Mouse (Mus musculus): ENCODE measurements around the gene Mogs. TPM values are rescaled to one million over a fixed set of nuclear protein-coding genes. Genes with fewer than 3 reads are reported as not detected.

Gene Mogs
- polyA plus RNA-seq, 1 experiment, result 33.2 TPM

GRCm38 (mm10) chr6:83080210-83080609 is 35.1 kb upstream of the Mogs start:
- H3K36me3 ChIP-seq (ENCODE audit: control insufficient read depth, insufficient read depth), result peaks cover 5% of the 10 kb centered on the region
- H3K4me3 ChIP-seq, result no peak overlapping the region
- no peak for TF ChIP-seq SRF (IDR thresholded peaks at IDR 0.05; ENCODE audit: control insufficient read depth, insufficient read length, low read depth)
- no peak for TF ChIP-seq E2F4 (IDR thresholded peaks at IDR 0.05; ENCODE audit: insufficient read depth)
- no peak for TF ChIP-seq POLR2AphosphoS2 (IDR thresholded peaks at IDR 0.05; ENCODE audit: insufficient read length, low read depth)
- TF ChIP-seq MAX (IDR thresholded peaks at IDR 0.05; ENCODE audit: low read depth), result no peak
- no peak for TF ChIP-seq TCF3 (IDR thresholded peaks at IDR 0.05; ENCODE audit: insufficient read length, low read depth)
- TF ChIP-seq TCF12 (IDR thresholded peaks at IDR 0.05; ENCODE audit: insufficient read depth, poor library complexity, severe bottlenecking), result no peak
- TF ChIP-seq CEBPB (IDR thresholded peaks at IDR 0.05; ENCODE audit: insufficient read depth, poor library complexity, severe bottlenecking), result no peak
- no peak for TF ChIP-seq POLR2A (IDR thresholded peaks at IDR 0.05; ENCODE audit: insufficient read length, low read depth)
- TF ChIP-seq MYOG (IDR thresholded peaks at IDR 0.05; ENCODE audit: control insufficient read depth in 1 of 3, insufficient read depth in 1 of 3, insufficient read length in 2 of 3, low read depth in 2 of 3), result no peak
- peaks cover 4% of the 10 kb centered on the region for H3K27me3 ChIP-seq (ENCODE audit: control insufficient read depth, insufficient read depth, insufficient read length)
- H3K79me2 ChIP-seq (ENCODE audit: control insufficient read depth, insufficient read depth), result no peaks in the 10 kb centered on the region
- no peak overlapping the region for H3ac ChIP-seq (ENCODE audit: control insufficient read depth, insufficient read length)
- H3K4me2 ChIP-seq (ENCODE audit: low read depth), result no peak overlapping the region

GRCm38 (mm10) chr6:83083497-83083896 is 31.8 kb upstream of the Mogs start:
- Histone ChIP-seq H3K4me3 (no peak overlapping the region), H3K36me3 (ENCODE audit: control insufficient read depth, insufficient read depth) (peaks cover 5% of the 10 kb centered on the region), H3ac (ENCODE audit: control insufficient read depth, insufficient read length) (no peak overlapping the region), H3K27me3 (ENCODE audit: control insufficient read depth, insufficient read depth, insufficient read length) (peaks cover 22% of the 10 kb centered on the region), H3K79me2 (ENCODE audit: control insufficient read depth, insufficient read depth) (no peaks in the 10 kb centered on the region), H3K4me2 (ENCODE audit: low read depth) (no peak overlapping the region)
- TF ChIP-seq MAX (IDR thresholded peaks at IDR 0.05; ENCODE audit: low read depth), result no peak
- TF ChIP-seq REST (IDR thresholded peaks at IDR 0.05; ENCODE audit: insufficient read depth, insufficient read length), result no peak
- no peak for TF ChIP-seq USF1 (IDR thresholded peaks at IDR 0.05; ENCODE audit: low read depth)
- no peak for TF ChIP-seq TCF3 (IDR thresholded peaks at IDR 0.05; ENCODE audit: insufficient read length, low read depth)
- TF ChIP-seq TCF12 (IDR thresholded peaks at IDR 0.05; ENCODE audit: insufficient read depth, poor library complexity, severe bottlenecking), result no peak
- no peak for TF ChIP-seq MYOG (IDR thresholded peaks at IDR 0.05; ENCODE audit: control insufficient read depth in 1 of 3, insufficient read depth in 1 of 3, insufficient read length in 2 of 3, low read depth in 2 of 3)
- TF ChIP-seq CEBPB (IDR thresholded peaks at IDR 0.05; ENCODE audit: insufficient read depth, poor library complexity, severe bottlenecking), result no peak
- no peak for TF ChIP-seq POLR2A (IDR thresholded peaks at IDR 0.05; ENCODE audit: insufficient read length, low read depth)
- no peak for TF ChIP-seq SRF (IDR thresholded peaks at IDR 0.05; ENCODE audit: control insufficient read depth, insufficient read length, low read depth)
- no peak for TF ChIP-seq POLR2AphosphoS2 (IDR thresholded peaks at IDR 0.05; ENCODE audit: insufficient read length, low read depth)
- no peak for TF ChIP-seq MYOD1 (IDR thresholded peaks at IDR 0.05; ENCODE audit: control insufficient read depth in 1 of 3, insufficient read length in 2 of 3, low read depth in 2 of 3)
- no peak for TF ChIP-seq E2F4 (IDR thresholded peaks at IDR 0.05; ENCODE audit: insufficient read depth)

DNA sequence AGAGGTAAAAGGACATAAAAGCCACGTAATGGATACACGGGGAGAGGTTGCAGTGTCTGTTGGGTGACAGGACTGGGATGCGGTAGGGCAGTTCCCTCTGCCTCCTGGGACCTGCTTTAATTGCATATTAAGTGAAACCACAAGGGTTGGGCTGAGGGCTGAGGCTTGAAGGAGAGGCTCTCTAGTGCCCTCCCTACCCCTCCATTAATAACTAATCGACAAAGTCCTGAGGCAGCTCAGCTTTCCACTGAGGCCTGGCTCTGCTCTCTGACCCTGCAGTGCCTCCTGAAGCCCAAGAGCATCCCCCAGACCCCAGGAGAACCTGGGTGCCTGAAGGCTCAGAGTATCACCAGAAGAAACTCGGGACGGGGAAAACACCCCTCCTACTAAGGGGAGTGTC is 30.8 kb upstream of the Mogs start:
- Histone ChIP-seq H3K27me3 (ENCODE audit: control insufficient read depth, insufficient read depth, insufficient read length) (peaks cover 29% of the 10 kb centered on the region), H3K4me2 (ENCODE audit: low read depth) (no peak overlapping the region)

DNA sequence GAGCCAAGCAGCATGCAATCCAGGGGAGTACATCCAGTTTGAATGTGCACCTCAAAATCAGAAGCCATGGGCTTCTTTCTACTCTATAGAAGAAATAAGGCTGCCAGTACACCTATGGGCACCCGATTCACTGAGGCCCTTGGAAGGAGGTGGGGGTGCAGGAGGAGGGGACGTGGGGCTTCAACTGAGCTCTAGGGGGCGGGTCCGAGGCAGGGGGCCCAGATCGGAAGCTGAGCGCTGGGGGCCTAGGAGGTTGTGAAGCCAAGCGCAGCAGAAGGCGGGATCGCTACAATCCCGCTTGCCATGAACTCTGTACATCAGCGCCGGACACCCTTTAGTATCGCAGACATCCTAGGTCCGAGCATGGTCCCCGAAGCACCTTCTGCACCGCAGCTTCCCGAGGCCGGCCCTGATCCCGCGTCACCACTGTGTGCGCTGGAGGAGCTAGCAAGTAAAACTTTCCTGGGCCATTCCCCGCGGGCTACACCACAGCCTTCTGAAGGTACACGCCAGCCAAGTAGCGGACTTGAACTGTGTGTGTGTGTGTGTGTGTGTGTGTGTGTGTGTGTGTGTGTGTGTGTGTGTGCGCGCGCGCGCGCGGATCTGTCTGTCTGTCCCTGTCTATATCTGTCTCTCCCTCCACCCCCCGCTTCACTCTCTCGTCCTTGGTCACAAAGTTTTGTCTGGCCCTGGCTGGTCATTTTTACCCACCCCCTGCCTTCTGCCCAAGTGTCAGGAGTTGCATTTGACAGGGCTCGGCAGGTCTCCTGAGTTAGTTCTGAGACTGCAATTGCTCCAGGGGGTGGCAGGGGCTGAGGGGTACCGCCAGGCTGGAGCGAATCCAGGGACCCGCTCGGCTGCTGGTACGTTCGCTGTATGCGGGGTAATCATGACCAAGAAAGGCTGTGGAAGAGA is 28.9 kb upstream of the Mogs start, which contains the start of gene Lbx2:
Gene Lbx2 (plus strand): TSS at position 247 of the 915 bp plus-strand sequence.
- Histone ChIP-seq H3K27me3 (ENCODE audit: control insufficient read depth, insufficient read depth, insufficient read length) (peaks cover 42% of the 10 kb centered on the region), H3K4me3 (no peak within 1 kb of the TSS), H3K4me2 (ENCODE audit: low read depth) (peak within 1 kb of the TSS; percentile 48)

More for the DNA sequence above, 30.8 kb upstream of the Mogs start:
- Histone ChIP-seq H3K36me3 (ENCODE audit: control insufficient read depth, insufficient read depth) (peaks cover 5% of the 10 kb centered on the region), H3K79me2 (ENCODE audit: control insufficient read depth, insufficient read depth) (no peaks in the 10 kb centered on the region), H3K4me3 (no peak overlapping the region), H3ac (ENCODE audit: control insufficient read depth, insufficient read length) (no peak overlapping the region)
- no peak for TF ChIP-seq TCF3 (IDR thresholded peaks at IDR 0.05; ENCODE audit: insufficient read length, low read depth)

More for the DNA sequence above, 28.9 kb upstream of the Mogs start, which contains the start of gene Lbx2:
- Histone ChIP-seq H3K36me3 (ENCODE audit: control insufficient read depth, insufficient read depth) (peaks cover 5% of the 10 kb centered on the region), H3ac (ENCODE audit: control insufficient read depth, insufficient read length) (no peak within 1 kb of the TSS), H3K79me2 (ENCODE audit: control insufficient read depth, insufficient read depth) (no peaks in the 10 kb centered on the region)
- TF ChIP-seq REST (IDR thresholded peaks at IDR 0.05; ENCODE audit: insufficient read depth, insufficient read length) (no peak), MAX (IDR thresholded peaks at IDR 0.05; ENCODE audit: low read depth) (no peak), TCF12 (IDR thresholded peaks at IDR 0.05; ENCODE audit: insufficient read depth, poor library complexity, severe bottlenecking) (no peak), POLR2A (IDR thresholded peaks at IDR 0.05; ENCODE audit: insufficient read length, low read depth) (no peak), SRF (IDR thresholded peaks at IDR 0.05; ENCODE audit: control insufficient read depth, insufficient read length, low read depth) (no peak), MYOG (IDR thresholded peaks at IDR 0.05; ENCODE audit: control insufficient read depth in 1 of 3, insufficient read depth in 1 of 3, insufficient read length in 2 of 3, low read depth in 2 of 3) (no peak), POLR2AphosphoS2 (IDR thresholded peaks at IDR 0.05; ENCODE audit: insufficient read length, low read depth) (no peak), USF1 (IDR thresholded peaks at IDR 0.05; ENCODE audit: low read depth) (no peak), MYOD1 (IDR thresholded peaks at IDR 0.05; ENCODE audit: control insufficient read depth in 1 of 3, insufficient read length in 2 of 3, low read depth in 2 of 3) (no peak), CEBPB (IDR thresholded peaks at IDR 0.05; ENCODE audit: insufficient read depth, poor library complexity, severe bottlenecking) (no peak), E2F4 (IDR thresholded peaks at IDR 0.05; ENCODE audit: insufficient read depth) (no peak), TCF3 (IDR thresholded peaks at IDR 0.05; ENCODE audit: insufficient read length, low read depth) (no peak)
